In genomic region chr11:62248401-62249244, GRCm38 (mm10) we compare ENCODE assay signal across 8 mouse cellular contexts. TPM values are rescaled to one million over a fixed set of nuclear protein-coding genes. Genes with fewer than 3 reads are reported as not detected.
DNase-seq lines count a peak whose midpoint lies in the region; ATAC-seq lines count a peak whose summit lies in the region.

Gene Adora2b (plus strand): TSS chr11:62248984.

- peak within 1 kb of the TSS; percentile 100 for H3K4me2 ChIP-seq in hindbrain, embryonic 16.5 days (ENCODE audit: low read length)
- H3K4me2 ChIP-seq in limb, embryonic 13.5 days (replicated peaks): peak within 1 kb of the TSS; percentile 97
- peak within 1 kb of the TSS; percentile 97 for H3K4me2 ChIP-seq in midbrain, embryonic 13.5 days (replicated peaks)

- no peaks in the 10 kb centered on the region for H3K36me3 ChIP-seq in hindbrain, embryonic 16.5 days (ENCODE audit: control insufficient read depth, insufficient read depth, low read length)
- no peaks in the 10 kb centered on the region for H3K36me3 ChIP-seq in limb, embryonic 13.5 days
- H3K36me3 ChIP-seq in midbrain, embryonic 13.5 days: no peaks in the 10 kb centered on the region

- H3K27ac ChIP-seq in hindbrain, embryonic 16.5 days (ENCODE audit: low read depth, low read length): peak within 1 kb of the TSS; percentile 39; the same call in 1 of the 2 replicates
- H3K27ac ChIP-seq in limb, embryonic 13.5 days: no peak within 1 kb of the TSS
- H3K27ac ChIP-seq in midbrain, embryonic 13.5 days: no peak within 1 kb of the TSS

- H3K9ac ChIP-seq in hindbrain, embryonic 16.5 days (ENCODE audit: low read depth, low read length): peak within 1 kb of the TSS; percentile 61
- peak within 1 kb of the TSS; percentile 68 for H3K9ac ChIP-seq in limb, embryonic 13.5 days
- peak within 1 kb of the TSS; percentile 63 for H3K9ac ChIP-seq in midbrain, embryonic 13.5 days (replicated peaks)

- H3K4me3 ChIP-seq in hindbrain, embryonic 16.5 days (ENCODE audit: low read length): peak within 1 kb of the TSS; percentile 76
- peak within 1 kb of the TSS; percentile 60 for H3K4me3 ChIP-seq in limb, embryonic 13.5 days
- peak within 1 kb of the TSS; percentile 67 for H3K4me3 ChIP-seq in midbrain, embryonic 13.5 days (replicated peaks)

- peak; percentile 89 for ATAC-seq in hindbrain, embryonic 16.5 days
- ATAC-seq in limb, embryonic 13.5 days (ENCODE audit: low FRiP score, low read depth): peak; percentile 88
- ATAC-seq in midbrain, embryonic 13.5 days: peak; percentile 95

- peaks cover 9% of the 10 kb centered on the region for H3K27me3 ChIP-seq in hindbrain, embryonic 16.5 days (replicated peaks; ENCODE audit: control insufficient read depth, insufficient read depth, low read length)
- peaks cover 14% of the 10 kb centered on the region; the same call in 1 of the 2 replicates for H3K27me3 ChIP-seq in limb, embryonic 13.5 days
- peaks cover 41% of the 10 kb centered on the region for H3K27me3 ChIP-seq in midbrain, embryonic 13.5 days

- under 1% methylated on average over 64 of the region's 69 CpGs for WGBS in hindbrain, embryonic 16.5 days
- under 1% methylated on average over 63 of the region's 69 CpGs for WGBS in limb, embryonic 13.5 days
- WGBS in midbrain, embryonic 13.5 days: under 1% methylated on average over 68 of the region's 69 CpGs

- H3K9me3 ChIP-seq in hindbrain, embryonic 16.5 days (ENCODE audit: control insufficient read depth, low read length): no peaks in the 10 kb centered on the region
- no peaks in the 10 kb centered on the region; the same call in 1 of the 2 replicates for H3K9me3 ChIP-seq in limb, embryonic 13.5 days
- H3K9me3 ChIP-seq in midbrain, embryonic 13.5 days: no peaks in the 10 kb centered on the region

- DNase-seq in ZHBTc4 (ENCODE audit: low read depth, low spot score): peak; percentile 95
- peak; percentile 49 to 54 for DNase-seq in cerebellum, postnatal 14 days
- DNase-seq in gastrocnemius, adult 8-10 months (ENCODE audit: low spot score in 2 of 2): peak; percentile 25 to 46
- peak; percentile 35 to 70 for DNase-seq in spleen, postnatal 10 days (ENCODE audit: low spot score in 2 of 2)
- no peak for DNase-seq in adipocyte (ENCODE audit: low spot score)

- peaks cover 9% of the 10 kb centered on the region for H3K4me1 ChIP-seq in hindbrain, embryonic 16.5 days (ENCODE audit: control insufficient read depth, insufficient read depth, low read depth, low read length)
- H3K4me1 ChIP-seq in limb, embryonic 13.5 days: peaks cover 48% of the 10 kb centered on the region
- H3K4me1 ChIP-seq in midbrain, embryonic 13.5 days (replicated peaks): peaks cover 14% of the 10 kb centered on the region

RNA-seq across cellular contexts. Expression of gene Adora2b, which starts in this region (rescaled TPM):
- total RNA-seq in gastrocnemius, adult 8-10 months (2022): under 1 TPM; 0.24 to 0.61 (median 0.37) TPM
- polyA plus RNA-seq in hindbrain, embryonic 16.5 days (2015; fragmentation: Nextera tagmentation; extraction: Ambion mirVana): 6.7 and 8.8 TPM in 2 replicates
- polyA plus RNA-seq in limb, embryonic 13.5 days (2015; fragmentation: Nextera tagmentation; extraction: Ambion mirVana): 9.9 and 10.4 TPM in 2 replicates
- 2.9 and 3.1 TPM in 2 replicates for polyA plus RNA-seq in midbrain, embryonic 13.5 days (2015; fragmentation: Nextera tagmentation; extraction: Ambion mirVana)

Comparison
In these comparisons a context has a peak if more than half of its experiments do, and no peak if none do; other contexts are left out.
1. Peak in DNase-seq in gastrocnemius, adult 8-10 months; RNA of the gene not detected or under 1 TPM.